Mouse (Mus musculus) intestine, embryonic 14.5 days (tissue): ENCODE results near the gene H2-T24. TPM values are rescaled to one million over a fixed set of nuclear protein-coding genes. Genes with fewer than 3 reads are reported as not detected.
"Not testable (repeated sequence)": the region's sequence is repeated elsewhere in the genome, so short reads cannot be mapped to it uniquely, and the experiment has no call there.

Experiments
- ATAC-seq: fragments of 200-750 bp; cut with Nextera tagmentation; replicated peaks from 2 replicates; pipeline ENCODE4 v1.8.0; 2017; ENCODE audit warnings: low read depth, moderate number of reproducible peaks, moderate TSS enrichment, moderate library complexity; ENCODE audit not compliant: low FRiP score, low TSS enrichment
- DNase-seq: peaks from one replicate; pipeline ENCODE4 v3.0.0-alpha.2; 2018; ENCODE audit warnings: low spot score
- H3K27ac ChIP-seq: fragments of 300-500 bp; sonication (generic); 2 replicates; pipeline ENCODE4 v1.5.1; 2014; ENCODE audit warnings: low read depth, mild to moderate bottlenecking, control low read depth
- H3K27me3 ChIP-seq: fragments of 300-500 bp; sonication (generic); replicated peaks from 2 replicates; pipeline ENCODE4 v1.6.1; 2014; ENCODE audit warnings: low read length, control low read depth; ENCODE audit not compliant: control insufficient read depth, insufficient read depth
- H3K36me3 ChIP-seq: fragments of 300-500 bp; sonication (generic); 2 replicates; pipeline ENCODE4 v1.6.1; 2014; ENCODE audit warnings: low read length, control low read depth; ENCODE audit not compliant: control insufficient read depth, insufficient read depth
- H3K4me1 ChIP-seq: fragments of 300-500 bp; sonication (generic); replicated peaks from 2 replicates; pipeline ENCODE4 v1.6.1; 2014; ENCODE audit warnings: low read length, control low read depth, mixed read lengths; ENCODE audit not compliant: control insufficient read depth, insufficient read depth
- H3K4me2 ChIP-seq: fragments of 300-500 bp; sonication (generic); 2 replicates; pipeline ENCODE4 v1.6.1; 2014; ENCODE audit warnings: low read length
- H3K4me3 ChIP-seq: fragments of 300-500 bp; sonication (generic); 2 replicates; pipeline ENCODE4 v1.5.1; 2014; ENCODE audit warnings: low read depth, low read length, control low read depth, mixed read lengths
- H3K9ac ChIP-seq: fragments of 300-500 bp; sonication (generic); 2 replicates; pipeline ENCODE4 v1.6.1; 2014; ENCODE audit warnings: mild to moderate bottlenecking, low read length
- H3K9me3 ChIP-seq: fragments of 300-500 bp; sonication (generic); 2 replicates; pipeline ENCODE4 v1.6.1; 2016; ENCODE audit warnings: low read length, control low read depth; ENCODE audit not compliant: control insufficient read depth
- WGBS: fragments of 180-500 bp; shearing (Covaris S2); extraction: QIAGEN DNeasy Blood & Tissue Kit; methylation state at CpG from one replicate; pipeline ENCODE4 v1.1.7; 2014; 5-methylcytosine and 5-hydroxymethylcytosine counted together
- polyA plus RNA-seq: library from polyadenylated mRNA; unstranded; fragments of >200 nt; fragmentation: Nextera tagmentation; extraction: Ambion mirVana; gene quantifications from 2 replicates; pipeline ENCODE4 v1.2.1, GENCODE M21; 2014

H2-T24 gene
- polyA plus RNA-seq, 1 experiment from 2014 or later = 2.0 TPM

- ATAC-seq (no peak), DNase-seq (no peak)
- H3K4me2 ChIP-seq = no peak overlapping the region
- peaks cover 11% of the 10 kb centered on the region; the same call in 1 of the 2 replicates for H3K4me1 ChIP-seq
- H3K9me3 ChIP-seq = no peaks in the 10 kb centered on the region
- no peak overlapping the region for H3K27ac ChIP-seq
- H3K27me3 ChIP-seq = no peaks in the 10 kb centered on the region
- no peak overlapping the region for H3K4me3 ChIP-seq
- no peak overlapping the region for H3K9ac ChIP-seq
- no peaks in the 10 kb centered on the region for H3K36me3 ChIP-seq
- WGBS = 63% methylated on average over 3 of the region's 3 CpGs
These were observed 841 bp downstream of the H2-T24 start for GRCm38 (mm10) chr17:36019519-36019918.

GRCm38 (mm10) chr17:36018979-36019378, 1.4 kb downstream of the H2-T24 start:
- Histone ChIP-seq H3K27ac (no peak overlapping the region), H3K4me3 (no peak overlapping the region), H3K27me3 (no peaks in the 10 kb centered on the region), H3K9me3 (no peaks in the 10 kb centered on the region), H3K4me1 (peaks cover 8% of the 10 kb centered on the region; the same call in 1 of the 2 replicates), H3K4me2 (no peak overlapping the region), H3K9ac (no peak overlapping the region), H3K36me3 (0 out of 2 replicates have a peak, but pooled peaks cover 5% of the 10 kb centered on the region)
- no peak for DNase-seq
- 68% methylated on average over 2 of the region's 2 CpGs for WGBS
- no peak for ATAC-seq

- WGBS = 86% methylated on average over 5 of the region's 5 CpGs
These were observed 3.3 kb downstream of the H2-T24 start for GRCm38 (mm10) chr17:36017046-36017445.

GRCm38 (mm10) chr17:36014977-36015376, 5.4 kb downstream of the H2-T24 start:
- Histone ChIP-seq H3K4me2 (no peak overlapping the region), H3K9me3 (no peaks in the 10 kb centered on the region), H3K4me1 (no peaks in the 10 kb centered on the region), H3K27me3 (no peaks in the 10 kb centered on the region), H3K9ac (no peak overlapping the region), H3K27ac (no peak overlapping the region), H3K4me3 (no peak overlapping the region), H3K36me3 (0 out of 2 replicates have a peak, but pooled peaks cover 5% of the 10 kb centered on the region)
- 89% methylated on average over 5 of the region's 5 CpGs for WGBS
- DNase-seq (no peak), ATAC-seq (no peak)

More at GRCm38 (mm10) chr17:36017046-36017445, 3.3 kb downstream of the H2-T24 start:
- ATAC-seq (no peak), DNase-seq (no peak)
- Histone ChIP-seq H3K9me3 (no peaks in the 10 kb centered on the region), H3K36me3 (0 out of 2 replicates have a peak, but pooled peaks cover 5% of the 10 kb centered on the region), H3K9ac (no peak overlapping the region), H3K4me3 (no peak overlapping the region), H3K27me3 (no peaks in the 10 kb centered on the region), H3K4me1 (0 out of 2 replicates have a peak, but pooled peaks cover 2% of the 10 kb centered on the region), H3K4me2 (no peak overlapping the region), H3K27ac (no peak overlapping the region)

GRCm38 (mm10) chr17:36004409-36004808, 16.0 kb downstream of the H2-T24 start:
- H3K36me3 ChIP-seq, H3K27ac ChIP-seq, H3K4me1 ChIP-seq, H3K4me2 ChIP-seq, H3K4me3 ChIP-seq, H3K27me3 ChIP-seq, H3K9me3 ChIP-seq, DNase-seq, H3K9ac ChIP-seq, ATAC-seq: not testable (repeated sequence)
- WGBS = 88% methylated on average over 7 of the region's 7 CpGs

GRCm38 (mm10) chr17:36003331-36003730, 17.0 kb downstream of the H2-T24 start:
- Histone ChIP-seq H3K36me3 (no peaks in the 10 kb centered on the region), H3K4me3 (no peak overlapping the region), H3K9me3 (0 out of 2 replicates have a peak, but pooled peaks cover 3% of the 10 kb centered on the region), H3K4me1 (no peaks in the 10 kb centered on the region), H3K4me2 (no peak overlapping the region), H3K27me3 (no peaks in the 10 kb centered on the region), H3K27ac (no peak overlapping the region), H3K9ac (no peak overlapping the region)
- ATAC-seq = no peak
- no peak for DNase-seq
- WGBS = 94% methylated on average over 7 of the region's 7 CpGs

GRCm38 (mm10) chr17:36001966-36002365, 18.4 kb downstream of the H2-T24 start:
- Histone ChIP-seq H3K27me3 (no peaks in the 10 kb centered on the region), H3K4me1 (no peaks in the 10 kb centered on the region; the same call in 1 of the 2 replicates), H3K9ac (no peak overlapping the region), H3K4me3 (no peak overlapping the region), H3K4me2 (no peak overlapping the region), H3K27ac (no peak overlapping the region), H3K9me3 (0 out of 2 replicates have a peak, but pooled peaks cover 3% of the 10 kb centered on the region), H3K36me3 (no peaks in the 10 kb centered on the region)
- 90% methylated on average over 6 of the region's 6 CpGs for WGBS
- ATAC-seq (no peak), DNase-seq (no peak)

- Histone ChIP-seq H3K27me3 (no peaks in the 10 kb centered on the region), H3K27ac (no peak overlapping the region), H3K9me3 (no peaks in the 10 kb centered on the region), H3K9ac (no peak overlapping the region), H3K4me3 (no peak overlapping the region), H3K36me3 (no peaks in the 10 kb centered on the region), H3K4me1 (no peaks in the 10 kb centered on the region; the same call in 1 of the 2 replicates), H3K4me2 (no peak overlapping the region)
- ATAC-seq = no peak
- DNase-seq = no peak
- WGBS = 90% methylated on average over 12 of the region's 12 CpGs
These were observed 19.1 kb downstream of the H2-T24 start for GRCm38 (mm10) chr17:36001121-36001897.

GRCm38 (mm10) chr17:36000349-36000748, 20.0 kb downstream of the H2-T24 start:
- H3K36me3 ChIP-seq = no peaks in the 10 kb centered on the region
- no peaks in the 10 kb centered on the region for H3K27me3 ChIP-seq
- H3K4me2 ChIP-seq = no peak overlapping the region
- no peak overlapping the region for H3K9ac ChIP-seq
- H3K4me3 ChIP-seq = no peak overlapping the region
- H3K27ac ChIP-seq = no peak overlapping the region
- DNase-seq = no peak
- ATAC-seq = no peak
- H3K9me3 ChIP-seq = no peaks in the 10 kb centered on the region
- WGBS = 69% methylated on average over 4 of the region's 4 CpGs
- H3K4me1 ChIP-seq = peaks cover 3% of the 10 kb centered on the region
